Mouse (Mus musculus) CH12.LX (cell line): Measurements from ENCODE around the gene Pxk. TPM values are rescaled to one million over a fixed set of nuclear protein-coding genes. Genes with fewer than 3 reads are reported as not detected.
A peak's percentile ranks its signal among the peaks of the same experiment; 100 is the strongest.

ENCODE experiments used
- DNase-seq: peaks from one replicate; pipeline ENCODE4 v3.0.0-alpha.2; 2013; ENCODE audit errors: extremely low read depth
- H3K27ac ChIP-seq: 2 replicates; pipeline ENCODE4 v1.5.1; 2012; ENCODE audit warnings: low read depth, mild to moderate bottlenecking, control low read depth, moderate library complexity; ENCODE audit not compliant: insufficient read depth
- H3K27me3 ChIP-seq: replicated peaks from 2 replicates; pipeline ENCODE3; 2012; ENCODE audit warnings: inconsistent platforms
- H3K36me3 ChIP-seq, 2 experiments: replicated peaks in 1 of 2; 2 replicates each; pipeline versions ENCODE3 to v1.6.1; 2012; ENCODE audit warnings: inconsistent platforms in 1 of 2, low read length in 1 of 2, mild to moderate bottlenecking in 1 of 2, mixed read lengths in 1 of 2, moderate library complexity in 1 of 2; ENCODE audit not compliant: control insufficient read depth in 1 of 2, insufficient read depth in 1 of 2
- H3K4me1 ChIP-seq, 2 experiments: 2 replicates each; pipeline ENCODE4 v1.6.1; 2012; ENCODE audit warnings: inconsistent platforms in 1 of 2, moderate library complexity in 1 of 2; ENCODE audit not compliant: insufficient read depth in 2 of 2, control insufficient read depth in 1 of 2
- H3K4me2 ChIP-seq: 2 replicates; pipeline ENCODE4 v1.6.1; 2012; ENCODE audit warnings: low read depth, mild to moderate bottlenecking, control low read depth; ENCODE audit not compliant: poor library complexity, insufficient read depth, severe bottlenecking
- H3K4me3 ChIP-seq, 3 experiments: fragments of 150-350 bp in 1 of 3; sonication (generic) in 1 of 3; replicated peaks in 1 of 3; 2 replicates each; pipeline versions ENCODE3 to v1.5.1; 2011 to 2012; ENCODE audit warnings: low read depth in 2 of 3, low read length in 2 of 3, mild to moderate bottlenecking in 2 of 3, moderate library complexity in 2 of 3, control low read depth in 1 of 3, improper control_type of control experiment in 1 of 3, inconsistent platforms in 1 of 3, mixed read lengths in 1 of 3; ENCODE audit not compliant: poor library complexity in 1 of 3
- H3K79me2 ChIP-seq: replicated peaks from 2 replicates; pipeline ENCODE4 v1.6.1; 2012; ENCODE audit warnings: mild to moderate bottlenecking, moderate library complexity; ENCODE audit not compliant: control insufficient read depth, poor library complexity, insufficient read depth, severe bottlenecking; ENCODE audit errors: extremely low read depth
- H3K9ac ChIP-seq: 2 replicates; pipeline ENCODE4 v1.6.1; 2012; ENCODE audit warnings: low read depth, mild to moderate bottlenecking, control low read depth, moderate library complexity; ENCODE audit not compliant: insufficient read depth
- H3K9me3 ChIP-seq: replicated peaks from 2 replicates; pipeline ENCODE3; 2012; ENCODE audit warnings: low read length, inconsistent platforms, mixed read lengths
- BHLHE40 ChIP-seq: IDR thresholded peaks from 2 replicates; pipeline ENCODE4 v1.6.1; 2011; ENCODE audit warnings: mild to moderate bottlenecking, low read depth, low read length, improper control_type of control experiment
- CHD1 ChIP-seq: IDR thresholded peaks from 2 replicates; pipeline ENCODE4 v1.6.1; 2012; ENCODE audit warnings: low read depth, low read length, improper control_type of control experiment, inconsistent platforms
- CHD2 ChIP-seq: IDR thresholded peaks from 2 replicates; pipeline ENCODE4 v1.6.1; 2011; ENCODE audit warnings: low read length, improper control_type of control experiment
- CTCF ChIP-seq, 2 experiments: IDR thresholded peaks in 1 of 2; conservative IDR thresholded peaks in 1 of 2; 2 replicates each; pipeline ENCODE4 v1.5.1; 2011 to 2012; ENCODE audit warnings: low read depth in 2 of 2, low read length in 2 of 2, improper control_type of control experiment in 1 of 2, inconsistent platforms in 1 of 2, mild to moderate bottlenecking in 1 of 2, moderate library complexity in 1 of 2
- E2F4 ChIP-seq: IDR thresholded peaks from 2 replicates; pipeline ENCODE4 v1.6.1; 2011; ENCODE audit warnings: low read depth, low read length, improper control_type of control experiment; ENCODE audit not compliant: insufficient replicate concordance
- ELF1 ChIP-seq: IDR thresholded peaks from 2 replicates; pipeline ENCODE4 v1.6.1; 2014; ENCODE audit warnings: low read depth, mild to moderate bottlenecking, inconsistent platforms, low read length, improper control_type of control experiment
- EP300 ChIP-seq: IDR thresholded peaks from 2 replicates; pipeline ENCODE4 v1.6.1; 2011; ENCODE audit warnings: low read length, improper control_type of control experiment
- ETS1 ChIP-seq: conservative IDR thresholded peaks from 2 replicates; pipeline ENCODE4 v1.6.1; 2012; ENCODE audit warnings: low read depth, mild to moderate bottlenecking, inconsistent platforms, low read length, improper control_type of control experiment, moderate library complexity
- GABPA ChIP-seq: IDR thresholded peaks from 2 replicates; pipeline ENCODE4 v1.6.1; 2012; ENCODE audit warnings: low read depth, low read length, improper control_type of control experiment, inconsistent platforms; ENCODE audit not compliant: insufficient replicate concordance
- HCFC1 ChIP-seq: IDR thresholded peaks from 2 replicates; pipeline ENCODE4 v1.6.1; 2012; ENCODE audit warnings: low read depth, mild to moderate bottlenecking, inconsistent platforms, low read length, improper control_type of control experiment
- IRF4 ChIP-seq: IDR thresholded peaks from 2 replicates; pipeline ENCODE4 v1.6.1; 2014; ENCODE audit warnings: low read depth, mild to moderate bottlenecking, inconsistent platforms, low read length, improper control_type of control experiment
- JUN ChIP-seq: IDR thresholded peaks from 2 replicates; pipeline ENCODE4 v1.6.1; 2011; ENCODE audit warnings: low read depth, mild to moderate bottlenecking, low read length, improper control_type of control experiment, moderate library complexity; ENCODE audit not compliant: insufficient read depth
- JUND ChIP-seq: conservative IDR thresholded peaks from 2 replicates; pipeline ENCODE4 v1.6.1; 2011; ENCODE audit warnings: low read depth, low read length, improper control_type of control experiment
- KAT2A ChIP-seq: IDR thresholded peaks from 2 replicates; pipeline ENCODE4 v1.6.1; 2012; ENCODE audit warnings: low read length, improper control_type of control experiment, inconsistent platforms; ENCODE audit not compliant: insufficient replicate concordance
- MAFK ChIP-seq: IDR thresholded peaks from 2 replicates; pipeline ENCODE4 v1.6.1; 2011; ENCODE audit warnings: low read length, improper control_type of control experiment; ENCODE audit not compliant: insufficient replicate concordance
- MAX ChIP-seq: IDR thresholded peaks from 2 replicates; pipeline ENCODE4 v1.6.1; 2011; ENCODE audit warnings: low read length, improper control_type of control experiment
- MAZ ChIP-seq: IDR thresholded peaks from 2 replicates; pipeline ENCODE4 v1.6.1; 2012; ENCODE audit warnings: low read depth, mild to moderate bottlenecking, inconsistent platforms, low read length, improper control_type of control experiment, moderate library complexity
- MEF2A ChIP-seq: IDR thresholded peaks from 2 replicates; pipeline ENCODE4 v1.6.1; 2014; ENCODE audit warnings: low read depth, mild to moderate bottlenecking, inconsistent platforms, low read length, improper control_type of control experiment, borderline replicate concordance
- MXI1 ChIP-seq: IDR thresholded peaks from 2 replicates; pipeline ENCODE4 v1.6.1; 2011; ENCODE audit warnings: mild to moderate bottlenecking, low read depth, low read length, improper control_type of control experiment
- MYC ChIP-seq: IDR thresholded peaks from 2 replicates; pipeline ENCODE4 v1.6.1; 2011; ENCODE audit warnings: low read depth, mild to moderate bottlenecking, improper control_type of control experiment, low read length
- NELFE ChIP-seq: IDR thresholded peaks from 2 replicates; pipeline ENCODE4 v1.6.1; 2011; ENCODE audit warnings: low read depth, low read length, improper control_type of control experiment
- NRF1 ChIP-seq: IDR thresholded peaks from 2 replicates; pipeline ENCODE4 v1.6.1; 2014; ENCODE audit warnings: low read depth, mild to moderate bottlenecking, inconsistent platforms, low read length, improper control_type of control experiment, moderate library complexity
- PAX5 ChIP-seq: IDR thresholded peaks from 2 replicates; pipeline ENCODE4 v1.6.1; 2012; ENCODE audit warnings: low read length, inconsistent platforms, mixed read lengths
- POLR2A ChIP-seq: IDR thresholded peaks from 2 replicates; pipeline ENCODE4 v1.6.1; 2011; ENCODE audit warnings: low read depth, mild to moderate bottlenecking, improper control_type of control experiment, low read length
- POLR2AphosphoS2 ChIP-seq: IDR thresholded peaks from 2 replicates; pipeline ENCODE4 v1.6.1; 2011; ENCODE audit warnings: low read depth, low read length, improper control_type of control experiment
- RAD21 ChIP-seq: IDR thresholded peaks from 2 replicates; pipeline ENCODE4 v1.6.1; 2011; ENCODE audit warnings: low read depth, mild to moderate bottlenecking, low read length, improper control_type of control experiment, moderate library complexity
- RCOR1 ChIP-seq: conservative IDR thresholded peaks from 2 replicates; pipeline ENCODE4 v1.6.1; 2012; ENCODE audit warnings: low read depth, mild to moderate bottlenecking, inconsistent platforms, low read length, improper control_type of control experiment
- SIN3A ChIP-seq: IDR thresholded peaks from 2 replicates; pipeline ENCODE4 v1.6.1; 2012; ENCODE audit warnings: low read length, improper control_type of control experiment, inconsistent platforms
- SMC3 ChIP-seq: IDR thresholded peaks from 2 replicates; pipeline ENCODE4 v1.6.1; 2011; ENCODE audit warnings: low read depth, low read length, improper control_type of control experiment
- TBP ChIP-seq: conservative IDR thresholded peaks from 2 replicates; pipeline ENCODE4 v1.6.1; 2011; ENCODE audit warnings: low read depth, low read length, improper control_type of control experiment
- TCF12 ChIP-seq: IDR thresholded peaks from 2 replicates; pipeline ENCODE4 v1.6.1; 2014; ENCODE audit warnings: low read depth, mild to moderate bottlenecking, inconsistent platforms, low read length, improper control_type of control experiment
- UBTF ChIP-seq: IDR thresholded peaks from 2 replicates; pipeline ENCODE4 v1.6.1; 2012; ENCODE audit warnings: low read depth, mild to moderate bottlenecking, inconsistent platforms, low read length, improper control_type of control experiment, moderate library complexity
- USF1 ChIP-seq: IDR thresholded peaks from 2 replicates; pipeline ENCODE4 v1.6.1; 2014; ENCODE audit warnings: low read depth, mild to moderate bottlenecking, inconsistent platforms, low read length, improper control_type of control experiment
- USF2 ChIP-seq: conservative IDR thresholded peaks from 2 replicates; pipeline ENCODE4 v1.6.1; 2011; ENCODE audit warnings: low read depth, low read length, improper control_type of control experiment
- ZC3H11A ChIP-seq: IDR thresholded peaks from 2 replicates; pipeline ENCODE4 v1.6.1; 2012; ENCODE audit warnings: low read depth, mild to moderate bottlenecking, inconsistent platforms, low read length, improper control_type of control experiment
- ZKSCAN1 ChIP-seq: IDR thresholded peaks from 2 replicates; pipeline ENCODE4 v1.6.1; 2012; ENCODE audit warnings: low read depth, inconsistent platforms, low read length, improper control_type of control experiment, borderline replicate concordance
- ZMIZ1 ChIP-seq: IDR thresholded peaks from 2 replicates; pipeline ENCODE4 v1.6.1; 2012; ENCODE audit warnings: low read depth, mild to moderate bottlenecking, inconsistent platforms, low read length, improper control_type of control experiment
- ZNF384 ChIP-seq: IDR thresholded peaks from 2 replicates; pipeline ENCODE4 v1.6.1; 2012; ENCODE audit warnings: low read depth, low read length, improper control_type of control experiment, inconsistent platforms
- dilution Hi-C: fragments of 300-500 bp; cut with MboI; formaldehyde crosslinking; loops from 2 replicates; pipeline ENCODE4 v1.14.3; 2020; ENCODE audit warnings: low sequenced_read_pairs; ENCODE audit not compliant: extremely low pct_unique_long_range_greater_than_20kb, extremely low pct_ligation_motif_present
- in situ Hi-C: fragments of 300-500 bp; cut with MboI; formaldehyde crosslinking; loops from 3 replicates; pipeline ENCODE4 v1.14.3; 2019; ENCODE audit warnings: low sequenced_read_pairs, low pct_ligation_motif_present, low pct_unique_long_range_greater_than_20kb, mixed read lengths
- polyA plus RNA-seq: library from polyadenylated mRNA; unstranded; fragments of >175 nt; gene quantifications from 2 replicates; pipeline ENCODE4 v1.2.1, GENCODE M21; 2012; ENCODE audit warnings: low read depth; ENCODE audit not compliant: insufficient read length
- total RNA-seq, 2 experiments: library from RNA; depleted of rRNA; stranded (reverse); fragments of 300-350 nt in 1 of 2; fragments of >200 nt in 1 of 2; gene quantifications; 2 replicates each; pipeline ENCODE4 v1.2.3; 2012 to 2014

Pxk gene
- total and polyA plus RNA-seq, 3 experiments = 11.7 to 55.7 (median 28.9) TPM

DNA sequence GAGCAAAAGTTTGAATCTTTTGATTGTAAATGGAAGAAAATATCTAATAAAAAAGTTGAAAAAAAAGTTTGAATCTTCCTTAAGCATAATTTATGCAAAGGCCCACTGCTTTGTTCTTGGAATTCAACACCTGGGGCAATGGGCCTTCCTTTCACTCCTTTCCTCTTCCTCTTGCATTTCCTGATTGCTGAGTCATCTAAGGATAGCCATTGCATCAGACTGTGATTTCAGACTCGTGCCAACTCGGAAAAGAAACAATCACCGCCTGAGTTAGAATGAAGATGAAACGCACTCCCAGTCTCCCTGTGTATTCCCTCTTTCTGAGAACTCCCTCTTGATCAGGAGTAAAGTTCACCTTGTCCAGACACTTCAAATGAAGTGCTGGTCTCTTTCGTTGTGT, 76.6 kb downstream of the Pxk start:
- Histone ChIP-seq H3K9ac (no peak overlapping the region), H3K4me1 (peaks cover 17 to 35% of the 10 kb centered on the region in 2 experiments), H3K27ac (no peak overlapping the region; the same call in 1 of the 2 replicates), H3K36me3 (peaks cover 10 to 19% of the 10 kb centered on the region in 2 experiments), H3K4me2 (no peak overlapping the region), H3K9me3 (no peaks in the 10 kb centered on the region), H3K4me3 (no peak overlapping the region), H3K79me2 (peaks cover 6% of the 10 kb centered on the region), H3K27me3 (no peaks in the 10 kb centered on the region)
- TF ChIP-seq SIN3A = no peak
- TF ChIP-seq POLR2A = no peak
- TF ChIP-seq USF2 = no peak
- peak; percentile 90 for TF ChIP-seq IRF4
- TF ChIP-seq ZKSCAN1 = no peak
- TF ChIP-seq UBTF = no peak
- peak; percentile 72 for TF ChIP-seq JUND
- no peak for TF ChIP-seq GABPA
- TF ChIP-seq MAX = no peak
- TF ChIP-seq MYC = peak; percentile 67; the same call in 1 of the 2 replicates
- no peak for TF ChIP-seq HCFC1
- TF ChIP-seq E2F4 = no peak
- no peak for TF ChIP-seq ZMIZ1
- peak; percentile 57 for TF ChIP-seq JUN
- no peak for TF ChIP-seq POLR2AphosphoS2
- no peak for TF ChIP-seq TBP
- 0 out of 2 replicates have a peak, but pooled peaks have one; percentile 34 for TF ChIP-seq RCOR1
- TF ChIP-seq MAFK = peak; percentile 81; the same call in 1 of the 2 replicates
- TF ChIP-seq BHLHE40 = peak; percentile 95
- TF ChIP-seq ETS1 = peak; percentile 62
- TF ChIP-seq SMC3 = no peak
- TF ChIP-seq CTCF (conservative IDR thresholded peaks at IDR 0.05 in 1 of 2, IDR thresholded peaks at IDR 0.05 in 1 of 2; ENCODE audit: low read depth in 2 of 2, low read length in 2 of 2) = no peak
- no peak for TF ChIP-seq MXI1
- no peak for TF ChIP-seq CHD1
- no peak for TF ChIP-seq USF1
- no peak for TF ChIP-seq RAD21
- TF ChIP-seq CHD2 = no peak
- TF ChIP-seq ZNF384 = no peak
- no peak for TF ChIP-seq KAT2A
- TF ChIP-seq NELFE = no peak
- TF ChIP-seq ZC3H11A = no peak
- TF ChIP-seq NRF1 = no peak
- peak; percentile 52 for TF ChIP-seq ELF1
- peak; percentile 73 for TF ChIP-seq EP300
- TF ChIP-seq PAX5 = no peak
- TF ChIP-seq MEF2A = no peak
- TF ChIP-seq TCF12 = peak; percentile 50; the same call in 1 of the 2 replicates
- no peak for TF ChIP-seq MAZ
- in situ Hi-C loops = loop anchor here (10.0 kb wide), 2 partner anchors 180 to 360 kb away; partner anchors contain the start of genes Dnase1l3 and Flnb
- DNase-seq = no peak
- dilution Hi-C loops = no loop called here
